Mouse (Mus musculus): ENCODE measurements at regions not wholly inside any gene's neighbourhood (a gene's known extent, or its start where the extent isn't known, plus 50 kb on each side); places are given as distances from the start of the nearest gene placed in this dataset.
"Not testable (repeated sequence)": the region's sequence is repeated elsewhere in the genome, so short reads cannot be mapped to it uniquely, and the experiment has no call there.

GRCm38 (mm10) chr3:31708367-31708766 is 193.9 kb upstream of the Kcnmb2 start:
- ATAC-seq (replicated peaks in 1 of 2; ENCODE audit: insufficient read depth in 1 of 2, low FRiP score in 2 of 2, low TSS enrichment in 1 of 2, low read depth in 1 of 2, poor library complexity in 2 of 2, severe bottlenecking in 2 of 2), result not testable (repeated sequence)

- ATAC-seq (replicated peaks in 1 of 2; ENCODE audit: insufficient read depth in 1 of 2, low FRiP score in 2 of 2, low TSS enrichment in 1 of 2, low read depth in 1 of 2, poor library complexity in 2 of 2, severe bottlenecking in 2 of 2), result no peak
Measured at GRCm38 (mm10) chr3:31741289-31741688, 161.0 kb upstream of the Kcnmb2 start.

GRCm38 (mm10) chr3:31755881-31756280 is 146.4 kb upstream of the Kcnmb2 start:
- ATAC-seq (replicated peaks in 1 of 2; ENCODE audit: insufficient read depth in 1 of 2, low FRiP score in 2 of 2, low TSS enrichment in 1 of 2, low read depth in 1 of 2, poor library complexity in 2 of 2, severe bottlenecking in 2 of 2), result no peak

GRCm38 (mm10) chr3:31769193-31769592 is 133.1 kb upstream of the Kcnmb2 start:
- ATAC-seq (replicated peaks in 1 of 2; ENCODE audit: insufficient read depth in 1 of 2, low FRiP score in 2 of 2, low TSS enrichment in 1 of 2, low read depth in 1 of 2, poor library complexity in 2 of 2, severe bottlenecking in 2 of 2), result no peak

GRCm38 (mm10) chr3:31790342-31790970 is 111.9 kb upstream of the Kcnmb2 start:
- peak; percentile 42 to 69; a peak in 3 of 4 replicates for ATAC-seq (replicated peaks in 1 of 2; ENCODE audit: insufficient read depth in 1 of 2, low FRiP score in 2 of 2, low TSS enrichment in 1 of 2, low read depth in 1 of 2, poor library complexity in 2 of 2, severe bottlenecking in 2 of 2)

GRCm38 (mm10) chr3:31793466-31794040 is 108.8 kb upstream of the Kcnmb2 start:
- no peak for ATAC-seq (replicated peaks in 1 of 2; ENCODE audit: insufficient read depth in 1 of 2, low FRiP score in 2 of 2, low TSS enrichment in 1 of 2, low read depth in 1 of 2, poor library complexity in 2 of 2, severe bottlenecking in 2 of 2)

GRCm38 (mm10) chr3:31796621-31797020 is 105.7 kb upstream of the Kcnmb2 start:
- ATAC-seq (replicated peaks in 1 of 2; ENCODE audit: insufficient read depth in 1 of 2, low FRiP score in 2 of 2, low TSS enrichment in 1 of 2, low read depth in 1 of 2, poor library complexity in 2 of 2, severe bottlenecking in 2 of 2), result no peak

GRCm38 (mm10) chr3:31799192-31799591 is 103.1 kb upstream of the Kcnmb2 start:
- ATAC-seq (replicated peaks in 1 of 2; ENCODE audit: insufficient read depth in 1 of 2, low FRiP score in 2 of 2, low TSS enrichment in 1 of 2, low read depth in 1 of 2, poor library complexity in 2 of 2, severe bottlenecking in 2 of 2), result no peak

- no peak for ATAC-seq (replicated peaks in 1 of 2; ENCODE audit: insufficient read depth in 1 of 2, low FRiP score in 2 of 2, low TSS enrichment in 1 of 2, low read depth in 1 of 2, poor library complexity in 2 of 2, severe bottlenecking in 2 of 2)
Measured at GRCm38 (mm10) chr3:31804038-31804437, 98.3 kb upstream of the Kcnmb2 start.

- no peak for ATAC-seq (replicated peaks in 1 of 2; ENCODE audit: insufficient read depth in 1 of 2, low FRiP score in 2 of 2, low TSS enrichment in 1 of 2, low read depth in 1 of 2, poor library complexity in 2 of 2, severe bottlenecking in 2 of 2)
Measured at GRCm38 (mm10) chr3:31807741-31808140, 94.6 kb upstream of the Kcnmb2 start.

- ATAC-seq (replicated peaks in 1 of 2; ENCODE audit: insufficient read depth in 1 of 2, low FRiP score in 2 of 2, low TSS enrichment in 1 of 2, low read depth in 1 of 2, poor library complexity in 2 of 2, severe bottlenecking in 2 of 2), result not testable (repeated sequence)
Measured at GRCm38 (mm10) chr3:31809131-31809530, 93.2 kb upstream of the Kcnmb2 start.

- ATAC-seq (replicated peaks in 1 of 2; ENCODE audit: insufficient read depth in 1 of 2, low FRiP score in 2 of 2, low TSS enrichment in 1 of 2, low read depth in 1 of 2, poor library complexity in 2 of 2, severe bottlenecking in 2 of 2), result no peak
Measured at GRCm38 (mm10) chr3:31811232-31811631, 91.1 kb upstream of the Kcnmb2 start.

- ATAC-seq (replicated peaks in 1 of 2; ENCODE audit: insufficient read depth in 1 of 2, low FRiP score in 2 of 2, low TSS enrichment in 1 of 2, low read depth in 1 of 2, poor library complexity in 2 of 2, severe bottlenecking in 2 of 2), result no peak
Measured at GRCm38 (mm10) chr3:31831913-31832312, 70.4 kb upstream of the Kcnmb2 start.

GRCm38 (mm10) chr3:31841253-31841652 is 61.1 kb upstream of the Kcnmb2 start:
- ATAC-seq (replicated peaks in 1 of 2; ENCODE audit: insufficient read depth in 1 of 2, low FRiP score in 2 of 2, low TSS enrichment in 1 of 2, low read depth in 1 of 2, poor library complexity in 2 of 2, severe bottlenecking in 2 of 2), result no peak

GRCm38 (mm10) chr3:31847087-31847486 is 55.2 kb upstream of the Kcnmb2 start:
- ATAC-seq (replicated peaks in 1 of 2; ENCODE audit: insufficient read depth in 1 of 2, low FRiP score in 2 of 2, low TSS enrichment in 1 of 2, low read depth in 1 of 2, poor library complexity in 2 of 2, severe bottlenecking in 2 of 2), result no peak

All from hematopoietic stem cell, adult 5-6 weeks (primary cell).